Mouse (Mus musculus) embryo, embryonic 9.5 days (tissue): ENCODE measurements at regions not wholly inside any gene's neighbourhood (a gene's known extent, or its start where the extent isn't known, plus 50 kb on each side); places are given as distances from the start of the nearest gene placed in this dataset.

Experiments used
- DNase-seq: peaks from one replicate; pipeline ENCODE4 v3.0.0-alpha.2; 2017; ENCODE audit errors: extremely low spot score

- peak; percentile 24 for DNase-seq
Observed at GRCm38 (mm10) chr6:84385696-84386095, 208.0 kb downstream of the Cyp26b1 start.

DNA sequence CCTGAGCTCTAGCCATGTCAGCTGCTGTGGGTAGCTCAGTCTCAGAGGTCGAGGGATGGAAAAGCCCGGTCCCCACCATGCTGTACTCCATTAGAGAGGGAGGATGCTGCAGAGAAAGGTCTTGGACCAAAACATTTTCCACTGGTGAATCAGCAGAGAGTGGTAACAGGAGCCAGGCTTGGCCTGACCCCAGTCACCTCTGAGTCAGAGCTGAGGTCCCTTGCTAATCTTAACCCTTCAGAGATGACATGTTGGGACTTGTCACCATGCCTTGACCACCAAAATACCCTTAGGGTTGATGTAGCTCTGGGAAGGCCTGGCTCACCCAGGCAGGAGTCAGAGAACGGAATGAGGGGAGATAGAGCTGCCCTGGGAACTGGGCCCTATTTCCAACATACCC, 210.0 kb downstream of the Cyp26b1 start:
- no peak for DNase-seq

- DNase-seq = no peak
Observed at GRCm38 (mm10) chr6:84383141-84383540, 210.6 kb downstream of the Cyp26b1 start.

DNA sequence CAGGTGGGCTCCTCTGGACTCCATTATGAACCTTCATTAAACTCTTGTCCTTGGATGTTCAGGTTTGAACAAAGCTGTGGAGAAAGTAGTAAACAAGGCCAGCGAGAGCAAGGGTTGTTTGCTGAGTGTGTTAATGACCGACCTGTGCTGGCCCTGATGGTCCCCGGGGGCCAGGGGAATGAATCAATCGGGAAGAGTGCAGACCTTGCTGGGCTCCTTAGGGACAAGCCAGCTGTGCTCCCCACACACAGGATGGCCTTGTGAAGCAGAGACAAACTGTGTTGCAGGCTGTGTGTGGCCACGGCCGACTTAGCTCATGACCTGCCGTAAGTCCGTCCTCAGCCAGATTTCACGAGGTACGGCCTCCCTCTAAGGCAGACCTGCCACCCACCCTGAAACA, 212.1 kb downstream of the Cyp26b1 start:
- no peak for DNase-seq

DNA sequence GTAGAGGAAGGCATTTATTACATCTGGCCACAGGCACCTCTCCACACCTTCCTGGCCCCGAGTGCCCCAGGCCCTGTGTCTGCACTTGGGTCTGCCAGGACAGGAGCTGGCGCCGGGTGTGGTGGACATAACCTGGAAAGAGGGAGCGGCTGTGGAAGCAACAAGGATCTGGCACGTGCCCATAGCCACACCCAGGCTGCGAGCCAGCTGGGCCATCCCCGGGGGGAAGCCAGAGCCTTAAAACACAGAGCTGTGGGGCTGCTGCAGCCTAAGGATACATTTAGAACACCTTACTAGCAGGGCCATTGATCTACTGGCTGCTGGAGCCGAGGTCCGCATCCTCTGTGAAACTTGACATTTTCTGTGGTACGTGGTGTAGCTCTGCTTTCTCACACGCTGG, 217.0 kb downstream of the Cyp26b1 start:
- DNase-seq = no peak

GRCm38 (mm10) chr6:84375498-84375897, 218.2 kb downstream of the Cyp26b1 start:
- peak; percentile 54 for DNase-seq

GRCm38 (mm10) chr6:84366365-84366764, 227.3 kb downstream of the Cyp26b1 start:
- no peak for DNase-seq

GRCm38 (mm10) chr6:84365914-84366313, 227.8 kb downstream of the Cyp26b1 start:
- no peak for DNase-seq

DNA sequence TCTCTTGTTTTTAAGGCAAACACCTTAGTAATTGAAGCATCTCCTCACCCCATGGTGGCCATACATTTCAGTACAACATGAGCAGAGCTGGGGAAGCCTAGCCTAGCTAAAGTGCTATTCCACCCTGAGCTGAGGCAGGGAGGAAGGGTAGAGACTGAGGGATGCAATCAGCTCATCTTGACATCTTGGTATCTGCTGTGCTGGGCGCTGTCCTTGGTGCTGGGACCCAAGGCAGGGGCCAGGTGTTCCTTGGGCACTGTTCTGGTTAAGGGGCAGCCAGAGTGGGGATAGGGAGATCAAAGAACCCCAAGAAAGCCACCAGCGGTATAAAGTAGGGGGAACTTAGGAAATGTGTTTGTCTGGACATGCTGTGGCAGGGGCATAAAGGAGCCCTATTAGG, 228.7 kb downstream of the Cyp26b1 start:
- DNase-seq = peak; percentile 25

- DNase-seq = no peak
Observed at GRCm38 (mm10) chr6:84362331-84362730, 231.4 kb downstream of the Cyp26b1 start.

DNA sequence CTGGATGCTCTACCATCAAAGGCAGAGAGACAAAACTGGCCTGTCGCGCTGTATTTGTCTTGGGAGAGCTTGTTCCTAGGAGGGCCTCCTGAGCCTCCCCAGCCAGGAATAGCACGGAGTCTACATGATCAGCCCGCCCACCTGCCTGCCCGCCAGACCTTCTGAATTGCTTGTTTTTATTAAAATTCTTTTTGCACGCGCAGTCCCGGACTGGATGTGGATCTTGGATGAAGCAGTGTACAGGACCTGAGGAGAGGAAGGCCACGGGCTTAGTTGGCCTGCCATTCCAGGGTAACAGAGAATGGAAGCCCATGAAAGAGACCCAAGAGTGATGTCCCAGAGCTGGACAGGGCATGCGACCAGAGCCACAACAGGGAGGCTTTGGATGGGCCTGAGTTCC, 235.8 kb downstream of the Cyp26b1 start:
- no peak for DNase-seq

- DNase-seq = no peak
Observed at GRCm38 (mm10) chr6:84353425-84354220, 240.1 kb downstream of the Cyp26b1 start.

DNA sequence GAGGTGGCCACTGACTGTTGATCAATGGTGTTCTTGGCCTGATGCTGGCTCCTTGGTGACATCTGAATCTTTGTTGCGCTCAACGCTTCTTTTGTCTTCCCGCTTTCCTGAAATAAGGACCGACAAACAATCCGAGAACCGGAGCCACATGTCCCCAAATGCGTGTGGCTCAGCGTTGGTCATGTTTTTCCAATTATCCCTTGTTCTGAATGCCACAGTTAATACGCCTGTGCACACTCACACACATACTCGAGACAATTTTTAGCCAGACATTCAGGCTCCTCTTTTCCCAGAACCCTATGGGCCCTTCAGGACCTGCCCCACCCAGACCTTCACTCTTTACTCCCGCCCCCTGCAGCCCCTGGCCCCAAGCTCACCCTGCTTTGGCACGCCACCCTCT, 248.8 kb downstream of the Cyp26b1 start:
- DNase-seq = no peak

- DNase-seq = no peak
Observed at GRCm38 (mm10) chr6:84333666-84334179, 260.0 kb downstream of the Cyp26b1 start.

- no peak for DNase-seq
Observed at GRCm38 (mm10) chr6:84329106-84329505, 264.6 kb downstream of the Cyp26b1 start.

- DNase-seq = no peak
Observed at GRCm38 (mm10) chr6:84328030-84328390, 265.7 kb downstream of the Cyp26b1 start.

- DNase-seq = no peak
Observed at GRCm38 (mm10) chr6:84327306-84328029, 266.2 kb downstream of the Cyp26b1 start.

GRCm38 (mm10) chr6:84325384-84326114, 268.2 kb downstream of the Cyp26b1 start:
- no peak for DNase-seq

DNA sequence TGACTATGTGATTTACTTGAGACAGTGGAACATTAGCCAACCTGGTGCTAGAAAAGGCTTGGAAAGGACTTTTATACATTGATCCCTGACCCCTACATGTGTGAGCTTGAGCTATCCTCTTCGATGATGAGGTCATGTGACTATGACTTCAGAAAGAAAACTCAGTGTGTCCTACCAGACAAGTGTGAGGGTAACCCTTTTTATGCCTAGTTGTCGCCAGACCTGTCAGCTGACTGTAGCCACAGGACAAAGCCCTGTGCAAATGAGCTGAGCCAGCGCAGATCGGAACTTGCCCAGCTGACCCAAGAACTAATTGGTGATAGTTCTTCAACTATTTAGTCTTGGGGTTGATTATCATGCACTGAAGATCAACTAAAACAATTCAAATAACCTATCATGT, 269.5 kb downstream of the Cyp26b1 start:
- no peak for DNase-seq

GRCm38 (mm10) chr6:84322528-84322927, 271.2 kb downstream of the Cyp26b1 start:
- no peak for DNase-seq

DNA sequence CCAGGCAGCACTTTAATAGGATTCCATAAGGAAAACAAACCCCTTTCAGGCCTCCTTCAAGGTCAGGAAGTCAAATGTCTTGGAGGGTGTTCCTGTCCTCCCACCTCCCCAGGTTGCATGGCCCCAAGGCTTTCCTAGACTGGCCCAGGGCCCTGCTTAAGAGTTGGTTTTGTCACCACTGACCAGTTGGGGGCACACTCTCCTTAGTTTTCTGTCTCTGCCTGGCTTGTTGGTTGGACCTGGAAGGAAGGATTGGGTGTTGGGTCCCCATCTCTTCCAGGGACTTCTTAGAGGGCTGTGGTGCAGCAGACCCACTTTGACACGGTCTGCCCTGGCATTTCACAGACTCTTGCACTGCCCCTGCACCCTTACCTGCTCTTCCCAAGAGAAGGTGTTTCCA, 273.1 kb downstream of the Cyp26b1 start:
- DNase-seq = no peak

GRCm38 (mm10) chr6:84318774-84319173, 274.9 kb downstream of the Cyp26b1 start:
- DNase-seq = no peak
